Mouse (Mus musculus) limb, embryonic 10.5 days (tissue): Measurements from ENCODE around the gene Dazap1. TPM values are rescaled to one million over a fixed set of nuclear protein-coding genes. Genes with fewer than 3 reads are reported as not detected.

ENCODE experiments used
- DNase-seq: peaks from one replicate; pipeline ENCODE4 v3.0.0-alpha.2; 2017; ENCODE audit warnings: low spot score
- H3K27ac ChIP-seq: fragments of 300-500 bp; sonication (generic); 2 replicates; pipeline ENCODE4 v1.5.1; 2016; ENCODE audit warnings: mild to moderate bottlenecking
- H3K27me3 ChIP-seq: fragments of 300-500 bp; sonication (generic); 2 replicates; pipeline ENCODE4 v1.6.1; 2016; ENCODE audit warnings: low read depth, mild to moderate bottlenecking; ENCODE audit not compliant: poor library complexity, severe bottlenecking
- H3K36me3 ChIP-seq: fragments of 300-500 bp; sonication (generic); 2 replicates; pipeline ENCODE4 v1.6.1; 2016; ENCODE audit warnings: mild to moderate bottlenecking, moderate library complexity
- H3K4me1 ChIP-seq: fragments of 300-500 bp; sonication (generic); 2 replicates; pipeline ENCODE4 v1.6.1; 2016
- H3K4me3 ChIP-seq: fragments of 300-500 bp; sonication (generic); 2 replicates; pipeline ENCODE4 v1.5.1; 2016; ENCODE audit warnings: mild to moderate bottlenecking, moderate library complexity
- H3K9me3 ChIP-seq: fragments of 300-500 bp; sonication (generic); replicated peaks from 2 replicates; pipeline ENCODE4 v1.6.1; 2016; ENCODE audit warnings: mild to moderate bottlenecking
- WGBS: fragments of 180-500 bp; shearing (Covaris S2); methylation state at CpG from one replicate; pipeline ENCODE4 v1.1.7; 2016; 5-methylcytosine and 5-hydroxymethylcytosine counted together
- microRNA-seq: library from miRNA; unstranded; fragments of <30 nt; microRNA quantifications from one replicate; pipeline ENCODE4, GENCODE M21; 2017
- polyA plus RNA-seq: library from polyadenylated mRNA; unstranded; fragments of >200 nt; fragmentation: Nextera tagmentation; extraction: Ambion mirVana; gene quantifications from 2 replicates; pipeline ENCODE4 v1.2.1, GENCODE M21; 2016

The Dazap1 gene
- polyA plus RNA-seq, 1 experiment from 2014 or later = 66.2 TPM

- Histone ChIP-seq H3K4me1 (peaks cover 25% of the 10 kb centered on the region), H3K36me3 (no peaks in the 10 kb centered on the region), H3K27me3 (peaks cover 80% of the 10 kb centered on the region), H3K9me3 (no peaks in the 10 kb centered on the region), H3K4me3 (peak overlapping the region; percentile 61), H3K27ac (peak overlapping the region; percentile 70)
- WGBS = 2% methylated on average over 41 of the region's 41 CpGs
- no peak for DNase-seq
These were observed 68.8 kb downstream of the Dazap1 start for GRCm38 (mm10) chr10:80330084-80330483.

- Histone ChIP-seq H3K36me3 (peaks cover 4% of the 10 kb centered on the region; the same call in 1 of the 2 replicates), H3K27me3 (peaks cover 80% of the 10 kb centered on the region), H3K9me3 (no peaks in the 10 kb centered on the region), H3K4me1 (peaks cover 24% of the 10 kb centered on the region), H3K4me3 (peak overlapping the region; percentile 61), H3K27ac (no peak overlapping the region)
- DNase-seq = no peak
- 80% methylated on average over 2 of the region's 2 CpGs for WGBS
These were observed 69.6 kb downstream of the Dazap1 start for GRCm38 (mm10) chr10:80330888-80331287.

GRCm38 (mm10) chr10:80331636-80332524 lies 70.6 kb downstream of the Dazap1 start:
- no peak overlapping the region for H3K27ac ChIP-seq
- H3K27me3 ChIP-seq = peaks cover 82% of the 10 kb centered on the region
- H3K4me3 ChIP-seq = 0 out of 2 replicates have a peak overlapping the region, but pooled peaks have one; percentile 7
- no peaks in the 10 kb centered on the region for H3K9me3 ChIP-seq
- WGBS = 52% methylated on average over 10 of the region's 10 CpGs
- H3K36me3 ChIP-seq = peaks cover 4% of the 10 kb centered on the region; the same call in 1 of the 2 replicates
- H3K4me1 ChIP-seq = peaks cover 30% of the 10 kb centered on the region
- no peak for DNase-seq

DNA sequence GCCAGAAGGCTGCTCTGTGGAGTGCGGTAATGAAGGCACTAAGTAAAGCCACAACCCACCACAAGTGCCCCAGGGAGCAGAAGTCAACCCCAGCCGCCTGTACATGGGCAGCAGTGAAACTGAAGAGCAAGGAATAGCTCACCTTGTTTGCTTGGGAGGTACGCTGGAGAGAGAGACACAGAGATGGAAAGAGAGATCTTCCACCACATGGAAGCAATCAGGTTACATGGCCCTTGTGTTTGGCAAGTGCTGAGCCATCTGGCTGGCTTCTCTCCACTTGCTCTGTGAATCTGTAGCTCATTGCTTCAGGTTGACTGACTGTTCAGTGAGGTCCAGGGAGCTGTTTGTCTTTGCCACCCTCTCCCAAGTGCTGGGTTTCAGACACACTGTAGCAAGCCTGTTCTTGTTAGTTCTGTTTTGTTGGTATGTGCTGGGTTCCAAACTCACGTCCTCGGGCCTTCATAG lies 71.3 kb downstream of the Dazap1 start:
- WGBS = 80% methylated on average over 5 of the region's 5 CpGs
- H3K27me3 ChIP-seq = peaks cover 79% of the 10 kb centered on the region

GRCm38 (mm10) chr10:80336263-80336662 lies 75.0 kb downstream of the Dazap1 start:
- peaks cover 76% of the 10 kb centered on the region for H3K27me3 ChIP-seq
- no peak for DNase-seq

More for the DNA sequence above, 71.3 kb downstream of the Dazap1 start:
- H3K4me1 ChIP-seq = peaks cover 30% of the 10 kb centered on the region
- no peak overlapping the region for H3K27ac ChIP-seq
- 0 out of 2 replicates have a peak overlapping the region, but pooled peaks have one; percentile 7 for H3K4me3 ChIP-seq
- no peak for DNase-seq
- peaks cover 4% of the 10 kb centered on the region; the same call in 1 of the 2 replicates for H3K36me3 ChIP-seq
- H3K9me3 ChIP-seq = no peaks in the 10 kb centered on the region

More at GRCm38 (mm10) chr10:80336263-80336662, 75.0 kb downstream of the Dazap1 start:
- Histone ChIP-seq H3K9me3 (no peaks in the 10 kb centered on the region), H3K36me3 (peaks cover 4% of the 10 kb centered on the region; the same call in 1 of the 2 replicates), H3K27ac (no peak overlapping the region), H3K4me1 (peaks cover 18% of the 10 kb centered on the region), H3K4me3 (no peak overlapping the region)
- WGBS = 88% methylated on average over 12 of the region's 12 CpGs

Small RNA genes lying within 50 kb of the gene (microRNA-seq; reads per million reads assigned to microRNA genes)
- gene Mir6911 = not detected

Other genes with a start within 250 kb of the Dazap1 start
- gene Arhgap45, start 244.8 kb upstream of the Dazap1 start, polyA plus RNA-seq = 14.9 and 15.5 TPM in 2 replicates
- gene Polr2e, start 221.7 kb upstream of the Dazap1 start, polyA plus RNA-seq = 319 and 357 TPM in 2 replicates
- gene Gpx4, start 214.3 kb upstream of the Dazap1 start, polyA plus RNA-seq = 589 and 631 TPM in 2 replicates
- 17.1 and 18.4 TPM in 2 replicates for gene Sbno2, start 155.9 kb upstream of the Dazap1 start, polyA plus RNA-seq
- 16.1 and 17.0 TPM in 2 replicates for gene Stk11, start 145.7 kb upstream of the Dazap1 start, polyA plus RNA-seq
- gene Atp5d, start 122.9 kb upstream of the Dazap1 start, polyA plus RNA-seq = 487 and 503 TPM in 2 replicates
- gene Cbarp, start 120.7 kb upstream of the Dazap1 start, polyA plus RNA-seq = 3.3 and 4.7 TPM in 2 replicates
- gene Midn, start 113.2 kb upstream of the Dazap1 start, polyA plus RNA-seq = 26.2 and 27.1 TPM in 2 replicates
- gene Cirbp, start 95.5 kb upstream of the Dazap1 start, polyA plus RNA-seq = 90.7 and 129 TPM in 2 replicates
- gene 1600002K03Rik, start 88.5 kb upstream of the Dazap1 start, polyA plus RNA-seq = 8.7 and 13.1 TPM in 2 replicates
- 63.1 and 66.8 TPM in 2 replicates for gene Efna2, start 82.0 kb upstream of the Dazap1 start, polyA plus RNA-seq
- 122 and 128 TPM in 2 replicates for gene Mum1, start 35.1 kb upstream of the Dazap1 start, polyA plus RNA-seq
- 311 and 345 TPM in 2 replicates for gene Ndufs7, start 12.4 kb upstream of the Dazap1 start, polyA plus RNA-seq
- gene Gamt, start 474 bp upstream of the Dazap1 start, polyA plus RNA-seq = 14.4 and 18.4 TPM in 2 replicates
- 1,092 and 1,255 TPM in 2 replicates for gene Rps15, start 31.0 kb downstream of the Dazap1 start, polyA plus RNA-seq
- gene Apc2, start 34.5 kb downstream of the Dazap1 start, polyA plus RNA-seq = 0.90 and 2.9 TPM in 2 replicates
- gene 2310011J03Rik, start 59.1 kb downstream of the Dazap1 start, polyA plus RNA-seq = 58.2 and 60.9 TPM in 2 replicates
- gene Pcsk4, start 68.0 kb downstream of the Dazap1 start, polyA plus RNA-seq = 6.1 and 6.3 TPM in 2 replicates
- 5.4 and 6.6 TPM in 2 replicates for gene Reep6, start 68.5 kb downstream of the Dazap1 start, polyA plus RNA-seq
- 0.39 and 0.48 TPM in 2 replicates for gene Adamtsl5, start 86.9 kb downstream of the Dazap1 start, polyA plus RNA-seq
- gene Plk5, start 95.0 kb downstream of the Dazap1 start, polyA plus RNA-seq = 0.31 and 0.48 TPM in 2 replicates
- 7.2 and 7.5 TPM in 2 replicates for gene Mex3d, start 126.2 kb downstream of the Dazap1 start, polyA plus RNA-seq
- gene Mbd3, start 138.1 kb downstream of the Dazap1 start, polyA plus RNA-seq = 453 and 469 TPM in 2 replicates
- gene Uqcr11, start 145.3 kb downstream of the Dazap1 start, polyA plus RNA-seq = 651 and 677 TPM in 2 replicates
- 260 and 283 TPM in 2 replicates for gene Tcf3, start 172.2 kb downstream of the Dazap1 start, polyA plus RNA-seq
- gene Onecut3, start 233.3 kb downstream of the Dazap1 start, polyA plus RNA-seq = not detected in 2 replicates